11 mouse cellular contexts compared by ENCODE assay signal in genomic region chr12:91675937-91676336, GRCm38 (mm10).
A peak's percentile ranks its signal among the peaks of the same experiment; 100 is the strongest.
DNase-seq lines count a peak whose midpoint lies in the region; ATAC-seq and TF ChIP-seq lines count a peak whose summit lies in the region.
"Had no signal": no experiment of that assay in that cellular context is flagged by ENCODE, and none has a peak within 500 bp of the region (broad histone marks: within the 10 kb centered on the region; RNA-seq: fewer than 3 reads in every experiment).

No protein-coding gene starts in this region.

- no peak overlapping the region for H3K4me2 ChIP-seq in heart, embryonic 16.5 days (ENCODE audit: low read depth, low read length)
- no peak overlapping the region for H3K4me2 ChIP-seq in liver, postnatal 0 days (ENCODE audit: low read depth, low read length)
- H3K4me2 ChIP-seq: forebrain, embryonic 13.5 days; hindbrain, embryonic 13.5 days; liver, embryonic 13.5 days had no signal

- 0 out of 2 replicates have a peak, but pooled peaks cover 2% of the 10 kb centered on the region for H3K27me3 ChIP-seq in heart, embryonic 16.5 days (ENCODE audit: control insufficient read depth, insufficient read depth, low read length)
- no peaks in the 10 kb centered on the region for H3K27me3 ChIP-seq in liver, postnatal 0 days (ENCODE audit: insufficient read depth, low read length)
- H3K27me3 ChIP-seq: forebrain, embryonic 13.5 days; hindbrain, embryonic 13.5 days; liver, embryonic 13.5 days had no signal

- H3K36me3 ChIP-seq in heart, embryonic 16.5 days (ENCODE audit: control insufficient read depth, insufficient read depth) = no peaks in the 10 kb centered on the region
- no peaks in the 10 kb centered on the region for H3K36me3 ChIP-seq in liver, postnatal 0 days (replicated peaks; ENCODE audit: insufficient read depth, low read length)
- H3K36me3 ChIP-seq: hindbrain, embryonic 13.5 days had no signal

- WGBS in heart, embryonic 16.5 days = 42% methylated on average over 9 of the region's 9 CpGs
- WGBS in liver, postnatal 0 days (ENCODE audit: insufficient replicate concordance) = 67% methylated on average over 9 of the region's 9 CpGs

- ATAC-seq in heart, embryonic 16.5 days (replicated peaks; ENCODE audit: extremely low read depth, insufficient read depth, low FRiP score) = 0 out of 2 replicates have a peak, but pooled peaks have one; percentile 43
- ATAC-seq in liver, postnatal 0 days = peak; percentile 59
- ATAC-seq in megakaryocyte-erythroid progenitor cell, adult 5-6 weeks (replicated peaks; ENCODE audit: low FRiP score, low TSS enrichment, poor library complexity, severe bottlenecking) = 0 out of 2 replicates have a peak, but pooled peaks have one; percentile 18
- no peak for ATAC-seq in inflammation-experienced regulatory T-cells, adult 6 months
- ATAC-seq: forebrain, embryonic 13.5 days had no signal

- TF ChIP-seq EP300 in liver, postnatal 0 days (IDR thresholded peaks at IDR 0.05; ENCODE audit: low read depth) = no peak

- H3K9me3 ChIP-seq in heart, embryonic 16.5 days (replicated peaks; ENCODE audit: control insufficient read depth, low read length) = no peaks in the 10 kb centered on the region
- no peaks in the 10 kb centered on the region for H3K9me3 ChIP-seq in liver, postnatal 0 days (ENCODE audit: low read length)
- H3K9me3 ChIP-seq: forebrain, embryonic 13.5 days; hindbrain, embryonic 13.5 days; liver, embryonic 13.5 days had no signal

- no peak overlapping the region for H3K9ac ChIP-seq in heart, embryonic 16.5 days (ENCODE audit: low read length)
- H3K9ac ChIP-seq in liver, postnatal 0 days (replicated peaks) = no peak overlapping the region
- H3K9ac ChIP-seq: forebrain, embryonic 13.5 days; hindbrain, embryonic 13.5 days; liver, embryonic 13.5 days had no signal

- H3K4me3 ChIP-seq in heart, embryonic 16.5 days (ENCODE audit: low read length) = no peak overlapping the region
- H3K4me3 ChIP-seq in liver, postnatal 0 days (ENCODE audit: low read depth, low read length) = no peak overlapping the region
- H3K4me3 ChIP-seq: forebrain, embryonic 13.5 days; hindbrain, embryonic 13.5 days; liver, embryonic 13.5 days had no signal

- no peak for DNase-seq in heart, adult 9 months (ENCODE audit: low spot score in 2 of 2)
- peak; percentile 54 for DNase-seq in liver, postnatal 0 days
- DNase-seq in liver = no peak
- DNase-seq in brain, adult 2 months (ENCODE audit: low read depth, low spot score) = peak; percentile 11
- DNase-seq in gastrocnemius, adult 8-10 months (ENCODE audit: low spot score in 2 of 2) = no peak
- DNase-seq: liver, embryonic 13.5 days had no signal

- TF ChIP-seq CTCF in liver, postnatal 0 days (IDR thresholded peaks at IDR 0.05; ENCODE audit: low read depth) = no peak

- H3K27ac ChIP-seq in heart, embryonic 16.5 days (ENCODE audit: low read length) = no peak overlapping the region
- H3K27ac ChIP-seq in liver, postnatal 0 days (ENCODE audit: low read depth) = no peak overlapping the region
- H3K27ac ChIP-seq: forebrain, embryonic 13.5 days; hindbrain, embryonic 13.5 days; liver, embryonic 13.5 days had no signal

- peaks cover 13% of the 10 kb centered on the region for H3K4me1 ChIP-seq in heart, embryonic 16.5 days (ENCODE audit: control insufficient read depth, insufficient read depth, low read length)
- H3K4me1 ChIP-seq in liver, postnatal 0 days (ENCODE audit: insufficient read depth) = no peaks in the 10 kb centered on the region
- H3K4me1 ChIP-seq: liver, embryonic 13.5 days had no signal

Comparison
In these comparisons a context has a peak if more than half of its experiments do, and no peak if none do; other contexts are left out.
1. DNase-seq: peak in liver, postnatal 0 days (single experiment) and brain, adult 2 months (single experiment); none in heart, adult 9 months (0 of 2), liver (single experiment) and gastrocnemius, adult 8-10 months (0 of 2).